Mouse (Mus musculus) thymus, postnatal 0 days (tissue): Measurements from ENCODE around the gene Hsf2bp. TPM values are rescaled to one million over a fixed set of nuclear protein-coding genes. Genes with fewer than 3 reads are reported as not detected.

Source experiments
- DNase-seq: peaks from one replicate; pipeline ENCODE4 v3.0.0-alpha.2; 2015; ENCODE audit warnings: low spot score
- polyA plus RNA-seq: library from polyadenylated mRNA; unstranded; fragments of >200 nt; fragmentation: Nextera tagmentation; extraction: Ambion mirVana; gene quantifications from 2 replicates; pipeline ENCODE4 v1.2.1, GENCODE M21; 2015

Hsf2bp gene
- polyA plus RNA-seq, 1 experiment from 2014 or later, result 0.29 TPM

GRCm38 (mm10) chr17:32034322-32034721 is 1.8 kb downstream of the Hsf2bp start:
- DNase-seq, result no peak

GRCm38 (mm10) chr17:32031684-32032083 is 4.5 kb downstream of the Hsf2bp start:
- no peak for DNase-seq

GRCm38 (mm10) chr17:32028301-32028700 is 7.8 kb downstream of the Hsf2bp start:
- no peak for DNase-seq

- peak; percentile 32 for DNase-seq
Measured at GRCm38 (mm10) chr17:32027666-32028065, 8.5 kb downstream of the Hsf2bp start.

GRCm38 (mm10) chr17:32025386-32025785 is 10.8 kb downstream of the Hsf2bp start:
- DNase-seq, result peak; percentile 64

- DNase-seq, result no peak
Measured at GRCm38 (mm10) chr17:32024671-32025073, 11.5 kb downstream of the Hsf2bp start.

- DNase-seq, result peak; percentile 10
Measured at GRCm38 (mm10) chr17:32023088-32023487, 13.1 kb downstream of the Hsf2bp start.

- no peak for DNase-seq
Measured at GRCm38 (mm10) chr17:32022551-32022950, 13.6 kb downstream of the Hsf2bp start.

- no peak for DNase-seq
Measured at GRCm38 (mm10) chr17:32021981-32022380, 14.2 kb downstream of the Hsf2bp start.

- DNase-seq, result no peak
Measured at GRCm38 (mm10) chr17:32018127-32018894, 17.8 kb downstream of the Hsf2bp start.

GRCm38 (mm10) chr17:32016481-32016880 is 19.7 kb downstream of the Hsf2bp start:
- DNase-seq, result no peak

- DNase-seq, result no peak
Measured at GRCm38 (mm10) chr17:32013659-32014058, 22.5 kb downstream of the Hsf2bp start.

- no peak for DNase-seq
Measured at GRCm38 (mm10) chr17:32012254-32012653, 23.9 kb downstream of the Hsf2bp start.

GRCm38 (mm10) chr17:32011694-32012093 is 24.5 kb downstream of the Hsf2bp start:
- no peak for DNase-seq

- DNase-seq, result no peak
Measured at GRCm38 (mm10) chr17:32006800-32007199, 29.3 kb downstream of the Hsf2bp start.

- DNase-seq, result no peak
Measured at GRCm38 (mm10) chr17:32003251-32003650, 32.9 kb downstream of the Hsf2bp start.

GRCm38 (mm10) chr17:31998351-31998750 is 37.8 kb downstream of the Hsf2bp start:
- DNase-seq, result no peak

- no peak for DNase-seq
Measured at GRCm38 (mm10) chr17:31996331-31996730, 39.8 kb downstream of the Hsf2bp start.

GRCm38 (mm10) chr17:31995784-31996183 is 40.4 kb downstream of the Hsf2bp start:
- DNase-seq, result no peak

- DNase-seq, result no peak
Measured at GRCm38 (mm10) chr17:31994132-31994531, 42.0 kb downstream of the Hsf2bp start.

- DNase-seq, result no peak
Measured at GRCm38 (mm10) chr17:31993354-31993753, 42.8 kb downstream of the Hsf2bp start.

GRCm38 (mm10) chr17:31992004-31992403 is 44.1 kb downstream of the Hsf2bp start:
- DNase-seq, result no peak

- no peak for DNase-seq
Measured at GRCm38 (mm10) chr17:31989035-31989434, 47.1 kb downstream of the Hsf2bp start.
